Mouse (Mus musculus) E14TG2a.4 (cell line): ENCODE results near the gene Mbnl2.

Source experiments
- CTCF ChIP-seq: conservative IDR thresholded peaks from 2 replicates; pipeline ENCODE4 v1.5.1; 2014; ENCODE audit warnings: low read length
- NANOG ChIP-seq: IDR thresholded peaks from 2 replicates; pipeline ENCODE4 v1.6.1; 2014; ENCODE audit warnings: borderline replicate concordance, low read length, mixed read lengths
- POU5F1 ChIP-seq: IDR thresholded peaks from 2 replicates; pipeline ENCODE4 v1.6.1; 2014; ENCODE audit warnings: low read length, borderline replicate concordance

GRCm38 (mm10) chr14:120406271-120406670 lies 130.8 kb downstream of the Mbnl2 start:
- TF ChIP-seq CTCF (no peak), NANOG (no peak), POU5F1 (no peak)
